Mouse (Mus musculus): ENCODE measurements around the gene Jam3. TPM values are rescaled to one million over a fixed set of nuclear protein-coding genes. Genes with fewer than 3 reads are reported as not detected.
A peak's percentile ranks its signal among the peaks of the same experiment; 100 is the strongest.

The Jam3 gene
- polyA plus RNA-seq (2012; ENCODE audit: insufficient read depth, insufficient read length, low replicate concordance, missing spikeins), result not detected in 2 replicates

DNA sequence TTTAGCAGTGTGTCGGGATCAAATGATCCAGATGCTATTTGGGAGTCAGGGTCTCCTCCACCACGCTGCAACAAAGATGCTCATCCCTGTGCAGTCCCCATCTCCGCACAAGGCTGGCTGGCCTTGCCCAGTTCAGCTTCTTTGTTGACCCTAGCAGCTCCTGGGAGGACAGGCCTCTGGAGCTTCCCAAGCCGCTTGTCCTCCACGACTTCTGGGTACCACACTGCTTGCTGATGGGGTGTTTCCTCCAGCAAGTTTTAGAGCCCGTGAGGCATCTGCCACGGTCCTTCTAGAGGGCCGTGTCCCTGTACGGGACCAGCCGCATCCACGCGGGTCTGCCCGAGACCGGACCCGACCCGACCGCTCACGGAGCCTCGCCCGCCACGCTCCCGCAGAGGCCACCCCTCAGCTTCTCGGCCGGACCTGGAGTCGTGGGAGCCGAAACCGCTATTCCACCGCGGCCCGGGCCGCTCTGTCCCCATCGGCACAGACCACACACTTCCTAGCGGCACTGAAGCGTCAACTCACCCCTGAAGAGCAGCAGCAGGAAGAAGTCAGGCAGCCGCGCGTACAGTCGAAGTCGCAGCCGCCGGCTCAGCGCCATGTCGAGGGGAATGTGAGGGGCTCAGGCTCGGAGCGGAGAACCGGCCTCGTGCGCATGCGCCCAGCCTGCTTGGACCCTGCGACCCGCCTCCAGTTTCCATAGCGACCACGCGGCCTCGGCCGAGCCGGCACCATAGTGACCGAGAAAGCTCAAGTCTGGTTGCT is at the start of gene Jam3:
Jam3 (minus strand) TSS at position 659 of the 768 bp plus-strand sequence.
- TF ChIP-seq CTCF (IDR thresholded peaks at IDR 0.05; ENCODE audit: insufficient read depth, low read depth, low read length) (peak; percentile 27; the same call in 1 of the 2 replicates), POLR2A (IDR thresholded peaks at IDR 0.05; ENCODE audit: insufficient read depth, low read depth, low read length) (peak; percentile 76)
- Histone ChIP-seq H3K4me1 (ENCODE audit: control insufficient read depth, insufficient read depth, low read length) (no peaks in the 10 kb centered on the region), H3K27ac (ENCODE audit: insufficient read depth, low read depth, low read length) (peak within 1 kb of the TSS; percentile 74), H3K4me3 (ENCODE audit: insufficient read depth, low read depth, low read length) (peak within 1 kb of the TSS; percentile 89)
- under 1% methylated on average over 58 of the region's 58 CpGs for WGBS

DNA sequence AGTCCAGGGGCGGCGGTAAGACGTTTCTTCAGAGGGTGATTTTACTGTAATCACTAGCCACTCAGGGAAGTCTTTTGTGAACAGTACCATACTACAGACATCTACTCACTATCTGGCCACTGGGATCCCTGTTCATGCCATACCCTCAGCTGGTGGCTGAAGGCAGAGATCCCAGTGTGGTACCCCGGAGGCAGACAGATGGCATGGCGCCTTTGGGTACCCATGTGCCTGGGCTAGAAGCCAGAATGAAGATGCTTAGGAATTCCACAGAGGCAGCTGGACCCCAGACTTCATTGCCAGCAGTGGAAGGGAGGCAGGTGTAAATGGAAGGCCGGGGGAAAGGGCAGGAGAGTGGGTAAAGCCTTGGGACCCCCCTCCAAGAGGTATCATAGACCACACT is 49.0 kb upstream of the Jam3 start:
- Histone ChIP-seq H3K4me3 (ENCODE audit: insufficient read depth, low read depth, low read length) (no peak overlapping the region), H3K4me1 (ENCODE audit: control insufficient read depth, insufficient read depth, low read length) (peaks cover 10% of the 10 kb centered on the region), H3K27ac (ENCODE audit: insufficient read depth, low read depth, low read length) (no peak overlapping the region)
- TF ChIP-seq POLR2A (IDR thresholded peaks at IDR 0.05; ENCODE audit: insufficient read depth, low read depth, low read length), result no peak
- no peak for TF ChIP-seq CTCF (IDR thresholded peaks at IDR 0.05; ENCODE audit: insufficient read depth, low read depth, low read length)
- WGBS, result 69% methylated on average over 6 of the region's 6 CpGs

DNA sequence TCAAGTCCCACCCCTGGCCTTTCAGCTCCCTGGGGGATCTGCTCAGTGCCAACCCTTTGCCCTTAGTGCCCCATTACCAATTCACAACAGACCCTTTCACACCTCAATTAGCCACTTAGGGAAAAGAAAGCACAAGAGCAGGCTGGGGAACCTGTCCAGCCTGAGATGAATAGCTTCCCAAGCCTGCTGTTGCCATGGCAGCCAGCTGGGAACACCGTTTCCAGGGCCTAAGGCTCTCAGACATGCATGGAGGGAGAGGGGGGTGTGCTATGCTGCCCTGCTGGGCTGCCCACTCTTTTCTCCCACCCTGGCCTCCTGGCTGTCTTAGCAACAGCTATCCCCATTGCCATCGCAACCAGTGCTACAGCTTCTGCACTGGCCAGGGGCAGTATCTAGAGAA is 47.9 kb upstream of the Jam3 start:
- WGBS, result 30% methylated on average over 2 of the region's 2 CpGs
- H3K4me3 ChIP-seq (ENCODE audit: insufficient read depth, low read depth, low read length), result no peak overlapping the region
- TF ChIP-seq POLR2A (IDR thresholded peaks at IDR 0.05; ENCODE audit: insufficient read depth, low read depth, low read length) (no peak), CTCF (IDR thresholded peaks at IDR 0.05; ENCODE audit: insufficient read depth, low read depth, low read length) (no peak)
- H3K27ac ChIP-seq (ENCODE audit: insufficient read depth, low read depth, low read length), result no peak overlapping the region
- peaks cover 10% of the 10 kb centered on the region for H3K4me1 ChIP-seq (ENCODE audit: control insufficient read depth, insufficient read depth, low read length)

DNA sequence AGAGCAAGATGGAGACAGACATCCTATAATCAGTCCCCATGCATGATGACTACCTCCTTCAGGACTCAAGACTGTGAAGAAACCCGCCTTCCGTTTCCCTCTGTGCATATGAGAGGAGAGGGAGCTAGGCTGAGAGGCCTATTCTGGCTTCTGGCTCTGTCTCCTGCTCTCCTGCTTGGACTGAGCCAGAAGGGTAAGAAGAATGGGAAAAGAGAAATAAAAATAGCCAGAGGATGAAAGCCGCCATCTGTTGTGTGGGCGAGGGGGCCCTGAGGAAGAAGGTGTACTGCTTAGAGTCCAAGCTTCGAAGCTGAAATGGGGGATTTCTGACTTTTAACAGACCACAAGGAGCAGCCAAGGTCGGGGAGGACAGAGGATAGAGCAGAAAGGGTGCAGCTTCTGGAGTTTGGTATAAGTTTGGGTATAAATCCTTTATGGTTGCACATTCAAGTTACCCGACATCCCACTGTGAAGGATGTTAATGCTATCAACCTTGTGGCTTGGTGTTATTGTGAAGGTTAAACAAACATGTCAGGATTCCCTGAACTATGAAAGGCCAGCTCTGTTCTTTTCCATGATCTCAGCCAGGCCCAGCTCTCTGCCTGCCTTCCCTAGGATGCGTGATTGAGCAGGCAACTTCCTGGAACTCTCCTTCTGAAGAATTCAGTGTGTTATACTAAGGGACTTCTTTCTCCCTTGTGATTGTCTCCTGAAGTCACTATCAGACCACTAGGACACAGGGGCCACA is 46.4 kb upstream of the Jam3 start:
- no peak for TF ChIP-seq POLR2A (IDR thresholded peaks at IDR 0.05; ENCODE audit: insufficient read depth, low read depth, low read length)
- TF ChIP-seq CTCF (IDR thresholded peaks at IDR 0.05; ENCODE audit: insufficient read depth, low read depth, low read length), result no peak
- no peak overlapping the region for H3K27ac ChIP-seq (ENCODE audit: insufficient read depth, low read depth, low read length)
- WGBS, result 85% methylated on average over 8 of the region's 8 CpGs
- H3K4me3 ChIP-seq (ENCODE audit: insufficient read depth, low read depth, low read length), result no peak overlapping the region
- peaks cover 10% of the 10 kb centered on the region for H3K4me1 ChIP-seq (ENCODE audit: control insufficient read depth, insufficient read depth, low read length)

DNA sequence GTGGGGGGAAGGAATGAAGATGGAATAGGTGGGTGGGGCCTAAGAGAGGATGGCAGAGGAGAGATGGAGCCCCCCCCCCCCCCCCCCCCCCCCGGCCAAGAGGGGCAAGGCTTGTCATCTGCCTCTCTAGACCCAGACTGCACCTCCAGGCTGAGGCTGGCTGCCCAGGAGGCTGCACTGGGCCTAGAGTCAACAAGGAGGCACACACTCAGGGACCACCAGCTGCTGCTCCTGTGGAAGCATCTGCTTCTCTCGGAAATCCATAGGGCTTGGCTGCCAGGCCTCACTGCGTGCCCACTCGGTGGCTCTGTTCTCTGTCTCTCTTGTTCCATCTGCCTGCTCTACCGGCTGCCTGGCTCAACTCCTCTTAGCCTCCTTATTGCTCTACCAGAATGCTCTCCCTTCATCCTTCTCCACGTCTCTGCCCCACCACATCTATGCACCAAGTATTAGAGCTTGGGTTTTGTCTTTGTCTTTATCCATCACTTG is 38.4 kb upstream of the Jam3 start:
- H3K4me1 ChIP-seq (ENCODE audit: control insufficient read depth, insufficient read depth, low read length), result peaks cover 24% of the 10 kb centered on the region
- no peak overlapping the region for H3K27ac ChIP-seq (ENCODE audit: insufficient read depth, low read depth, low read length)
- TF ChIP-seq POLR2A (IDR thresholded peaks at IDR 0.05; ENCODE audit: insufficient read depth, low read depth, low read length) (no peak), CTCF (IDR thresholded peaks at IDR 0.05; ENCODE audit: insufficient read depth, low read depth, low read length) (no peak)
- H3K4me3 ChIP-seq (ENCODE audit: insufficient read depth, low read depth, low read length), result no peak overlapping the region
- 71% methylated on average over 6 of the region's 6 CpGs for WGBS

DNA sequence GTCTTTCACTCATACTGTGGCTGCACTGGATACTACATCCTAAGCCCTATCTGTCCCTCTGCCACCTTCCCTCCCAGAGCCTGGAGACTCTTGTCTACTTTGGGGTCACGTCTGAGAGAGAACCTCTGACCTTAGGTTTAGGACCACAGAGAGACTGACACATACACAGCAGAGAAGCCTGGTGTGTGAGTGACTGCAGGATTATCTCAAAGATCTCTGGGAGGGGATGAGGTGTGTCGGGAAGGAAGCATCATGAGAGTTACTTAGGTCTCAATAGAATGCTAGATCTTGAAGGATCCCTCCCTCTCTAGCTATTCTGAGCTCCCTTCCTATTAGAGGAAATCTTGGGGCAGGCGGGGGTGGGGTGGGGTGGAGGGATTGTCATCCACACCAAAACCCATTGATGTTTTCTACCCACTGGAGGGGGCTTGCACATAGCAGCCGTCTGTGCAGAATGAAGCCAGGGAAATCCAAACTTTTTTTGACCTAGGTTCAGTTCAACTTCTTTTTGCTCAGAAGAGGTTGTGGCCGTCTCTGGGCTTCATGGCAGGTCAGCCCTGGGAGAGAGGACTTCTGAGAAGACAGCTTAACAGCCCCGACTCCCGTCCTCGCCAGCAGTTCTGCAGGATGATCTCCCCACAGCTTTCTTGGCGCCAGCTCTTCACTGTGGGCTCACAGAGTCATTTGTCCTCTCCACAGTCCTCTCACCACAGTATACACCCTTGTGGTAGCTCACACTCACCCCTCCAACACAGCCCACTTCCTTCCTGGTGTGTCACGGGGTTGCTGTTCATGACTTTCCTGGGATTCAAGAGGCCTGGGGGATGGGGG is 37.8 kb upstream of the Jam3 start:
- WGBS, result 76% methylated on average over 10 of the region's 10 CpGs
- no peak for TF ChIP-seq CTCF (IDR thresholded peaks at IDR 0.05; ENCODE audit: insufficient read depth, low read depth, low read length)
- TF ChIP-seq POLR2A (IDR thresholded peaks at IDR 0.05; ENCODE audit: insufficient read depth, low read depth, low read length), result no peak
- Histone ChIP-seq H3K4me3 (ENCODE audit: insufficient read depth, low read depth, low read length) (no peak overlapping the region), H3K4me1 (ENCODE audit: control insufficient read depth, insufficient read depth, low read length) (peaks cover 24% of the 10 kb centered on the region), H3K27ac (ENCODE audit: insufficient read depth, low read depth, low read length) (no peak overlapping the region)

DNA sequence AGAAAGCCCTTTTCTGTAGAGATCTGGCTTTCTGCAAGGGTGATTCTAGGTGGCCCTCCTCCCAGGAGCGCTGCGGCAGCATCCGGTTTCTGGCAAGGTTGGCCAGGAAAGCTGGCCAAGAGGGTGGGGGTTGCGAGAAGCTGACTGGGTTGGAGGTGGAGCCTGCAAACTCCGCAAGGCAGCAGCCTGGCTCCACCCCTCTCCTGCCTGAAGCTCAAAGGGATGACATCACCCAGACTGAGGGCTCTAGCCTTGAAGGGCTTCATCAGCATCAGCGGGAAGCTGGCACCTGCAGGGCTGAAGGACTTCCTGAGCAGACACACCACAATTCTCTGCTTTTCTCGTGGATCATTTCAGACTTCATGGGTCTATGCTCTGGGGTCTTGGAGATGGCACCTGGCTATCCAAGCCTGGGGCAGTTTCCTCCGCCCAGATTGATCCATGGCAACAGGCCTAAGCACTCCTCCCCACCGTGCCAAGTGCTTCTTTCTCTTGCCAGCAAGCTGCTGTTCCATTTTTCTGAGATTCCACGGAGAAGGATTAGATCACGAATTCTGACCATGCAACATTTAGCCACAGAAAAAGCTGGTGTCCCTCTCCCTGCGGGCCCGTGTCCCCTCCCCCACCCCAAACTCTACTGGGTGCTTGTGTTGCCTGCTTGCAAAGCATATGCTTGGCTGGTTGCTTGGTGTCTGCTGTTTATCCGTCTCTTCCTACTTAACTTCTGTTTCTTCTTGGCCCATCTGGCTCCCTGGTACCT is 37.0 kb upstream of the Jam3 start:
- Histone ChIP-seq H3K4me3 (ENCODE audit: insufficient read depth, low read depth, low read length) (peak overlapping the region; percentile 34), H3K4me1 (ENCODE audit: control insufficient read depth, insufficient read depth, low read length) (peaks cover 24% of the 10 kb centered on the region), H3K27ac (ENCODE audit: insufficient read depth, low read depth, low read length) (peak overlapping the region; percentile 19; the same call in 1 of the 2 replicates)
- 7% methylated on average over 14 of the region's 14 CpGs for WGBS
- no peak for TF ChIP-seq CTCF (IDR thresholded peaks at IDR 0.05; ENCODE audit: insufficient read depth, low read depth, low read length)

- Histone ChIP-seq H3K4me1 (ENCODE audit: control insufficient read depth, insufficient read depth, low read length) (peaks cover 24% of the 10 kb centered on the region), H3K4me3 (ENCODE audit: insufficient read depth, low read depth, low read length) (peak overlapping the region; percentile 34), H3K27ac (ENCODE audit: insufficient read depth, low read depth, low read length) (no peak overlapping the region)
- TF ChIP-seq CTCF (IDR thresholded peaks at IDR 0.05; ENCODE audit: insufficient read depth, low read depth, low read length) (no peak), POLR2A (IDR thresholded peaks at IDR 0.05; ENCODE audit: insufficient read depth, low read depth, low read length) (no peak)
- WGBS, result 7% methylated on average over 7 of the region's 7 CpGs
These were observed 36.3 kb upstream of the Jam3 start for GRCm38 (mm10) chr9:27191501-27191981.
